Mouse (Mus musculus): Measurements from ENCODE around the gene Mettl1.
A peak's percentile ranks its signal among the peaks of the same experiment; 100 is the strongest.
"Not testable (repeated sequence)": the region's sequence is repeated elsewhere in the genome, so short reads cannot be mapped to it uniquely, and the experiment has no call there.

Mettl1 gene

GRCm38 (mm10) chr10:127047954-127048353, 6.7 kb downstream of the Mettl1 start, which contains the start of gene Cyp27b1:
Gene Cyp27b1 (plus strand): TSS chr10:127048250.
- no peak for DNase-seq (ENCODE audit: low read depth)

- DNase-seq (ENCODE audit: low read depth), result no peak
These were observed 7.6 kb downstream of the Mettl1 start for GRCm38 (mm10) chr10:127048608-127049394.

- DNase-seq (ENCODE audit: low read depth), result no peak
These were observed 8.3 kb downstream of the Mettl1 start for GRCm38 (mm10) chr10:127049395-127050118.

- DNase-seq (ENCODE audit: low read depth), result no peak
These were observed 8.9 kb downstream of the Mettl1 start for GRCm38 (mm10) chr10:127050119-127050474.

GRCm38 (mm10) chr10:127054646-127055045, 13.4 kb downstream of the Mettl1 start:
- DNase-seq (ENCODE audit: low read depth), result no peak

GRCm38 (mm10) chr10:127055406-127055805, 14.2 kb downstream of the Mettl1 start:
- DNase-seq (ENCODE audit: low read depth), result no peak

- DNase-seq (ENCODE audit: low read depth), result no peak
These were observed 15.3 kb downstream of the Mettl1 start for GRCm38 (mm10) chr10:127056490-127056889.

GRCm38 (mm10) chr10:127058161-127058560, 16.9 kb downstream of the Mettl1 start:
- no peak for DNase-seq (ENCODE audit: low read depth)

GRCm38 (mm10) chr10:127058708-127059107, 17.5 kb downstream of the Mettl1 start:
- no peak for DNase-seq (ENCODE audit: low read depth)

GRCm38 (mm10) chr10:127059174-127059967, 18.2 kb downstream of the Mettl1 start:
- DNase-seq (ENCODE audit: low read depth), result no peak

- no peak for DNase-seq (ENCODE audit: low read depth)
These were observed 19.0 kb downstream of the Mettl1 start, which contains the start of gene March9 for GRCm38 (mm10) chr10:127059968-127060916. Gene March9 (minus strand): TSS chr10:127060184.

- DNase-seq (ENCODE audit: low read depth), result no peak
These were observed 19.9 kb downstream of the Mettl1 start for GRCm38 (mm10) chr10:127061085-127061484.

- DNase-seq (ENCODE audit: low read depth), result no peak
These were observed 20.3 kb downstream of the Mettl1 start for GRCm38 (mm10) chr10:127061513-127061912.

- DNase-seq (ENCODE audit: low read depth), result not testable (repeated sequence)
These were observed 20.9 kb downstream of the Mettl1 start for GRCm38 (mm10) chr10:127062101-127062500.

GRCm38 (mm10) chr10:127062503-127062902, 21.3 kb downstream of the Mettl1 start:
- DNase-seq (ENCODE audit: low read depth), result no peak

- peak; percentile 94 for DNase-seq (ENCODE audit: low read depth)
These were observed 22.1 kb downstream of the Mettl1 start, which contains the start of gene Cdk4 for GRCm38 (mm10) chr10:127063239-127063872. Gene Cdk4 (plus strand): TSS chr10:127063534.

- DNase-seq (ENCODE audit: low read depth), result no peak
These were observed 23.0 kb downstream of the Mettl1 start for GRCm38 (mm10) chr10:127063913-127064870.

GRCm38 (mm10) chr10:127065981-127066380, 24.8 kb downstream of the Mettl1 start:
- DNase-seq (ENCODE audit: low read depth), result no peak

- DNase-seq (ENCODE audit: low read depth), result no peak
These were observed 25.4 kb downstream of the Mettl1 start for GRCm38 (mm10) chr10:127066519-127067018.
